14 mouse cellular contexts compared by ENCODE assay signal in genomic region chr11:117106633-117107334, GRCm38 (mm10). TPM values are rescaled to one million over a fixed set of nuclear protein-coding genes. Genes with fewer than 3 reads are reported as not detected.
DNase-seq lines count a peak whose midpoint lies in the region; ATAC-seq lines count a peak whose summit lies in the region.
"Had no signal": no experiment of that assay in that cellular context is flagged by ENCODE, and none has a peak within 500 bp of the region (broad histone marks: within the 10 kb centered on the region; RNA-seq: fewer than 3 reads in every experiment).

No protein-coding gene starts in this region.

- H3K36me3 ChIP-seq in kidney, embryonic 16.5 days (ENCODE audit: insufficient read depth, low read length), result no peaks in the 10 kb centered on the region
- no peaks in the 10 kb centered on the region for H3K36me3 ChIP-seq in kidney, embryonic 14.5 days (ENCODE audit: control insufficient read depth, insufficient read depth, low read length)
- no peaks in the 10 kb centered on the region for H3K36me3 ChIP-seq in hindbrain, embryonic 13.5 days
- no peaks in the 10 kb centered on the region for H3K36me3 ChIP-seq in neural tube, embryonic 13.5 days
- H3K36me3 ChIP-seq: stomach, embryonic 15.5 days had no signal

- 0 out of 2 replicates have a peak overlapping the region, but pooled peaks have one; percentile 43 for H3K27ac ChIP-seq in kidney, embryonic 16.5 days (ENCODE audit: low read length)
- H3K27ac ChIP-seq in kidney, embryonic 14.5 days (ENCODE audit: low read depth, low read length), result no peak overlapping the region
- peak overlapping the region; percentile 52 for H3K27ac ChIP-seq in hindbrain, embryonic 13.5 days
- peak overlapping the region; percentile 59 for H3K27ac ChIP-seq in neural tube, embryonic 13.5 days (replicated peaks)
- H3K27ac ChIP-seq: stomach, embryonic 15.5 days had no signal

- H3K27me3 ChIP-seq in kidney, embryonic 16.5 days (ENCODE audit: insufficient read depth, low read length), result no peaks in the 10 kb centered on the region
- no peaks in the 10 kb centered on the region for H3K27me3 ChIP-seq in kidney, embryonic 14.5 days (ENCODE audit: control insufficient read depth, insufficient read depth, low read length)
- H3K27me3 ChIP-seq in hindbrain, embryonic 13.5 days, result no peaks in the 10 kb centered on the region
- no peaks in the 10 kb centered on the region for H3K27me3 ChIP-seq in neural tube, embryonic 13.5 days
- H3K27me3 ChIP-seq: stomach, embryonic 15.5 days had no signal

- H3K4me1 ChIP-seq in kidney, embryonic 16.5 days (ENCODE audit: insufficient read depth, low read length), result peaks cover 32% of the 10 kb centered on the region
- H3K4me1 ChIP-seq in kidney, embryonic 14.5 days (ENCODE audit: control insufficient read depth, insufficient read depth, low read length), result peaks cover 12% of the 10 kb centered on the region
- peaks cover 19% of the 10 kb centered on the region for H3K4me1 ChIP-seq in hindbrain, embryonic 13.5 days (replicated peaks)
- H3K4me1 ChIP-seq in neural tube, embryonic 13.5 days (replicated peaks), result peaks cover 22% of the 10 kb centered on the region

- no peaks in the 10 kb centered on the region for H3K9me3 ChIP-seq in kidney, embryonic 16.5 days (ENCODE audit: low read length)
- no peaks in the 10 kb centered on the region for H3K9me3 ChIP-seq in kidney, embryonic 14.5 days (ENCODE audit: control insufficient read depth, low read length)
- no peaks in the 10 kb centered on the region for H3K9me3 ChIP-seq in hindbrain, embryonic 13.5 days
- H3K9me3 ChIP-seq in neural tube, embryonic 13.5 days, result no peaks in the 10 kb centered on the region
- H3K9me3 ChIP-seq: stomach, embryonic 15.5 days had no signal

- no peak overlapping the region for H3K9ac ChIP-seq in kidney, embryonic 16.5 days (replicated peaks; ENCODE audit: low read length)
- H3K9ac ChIP-seq in kidney, embryonic 14.5 days (ENCODE audit: low read depth, low read length), result no peak overlapping the region
- no peak overlapping the region; the same call in 1 of the 2 replicates for H3K9ac ChIP-seq in hindbrain, embryonic 13.5 days
- H3K9ac ChIP-seq in neural tube, embryonic 13.5 days, result 0 out of 2 replicates have a peak overlapping the region, but pooled peaks have one; percentile 12
- H3K9ac ChIP-seq: stomach, embryonic 15.5 days had no signal

- H3K4me2 ChIP-seq in kidney, embryonic 16.5 days (replicated peaks; ENCODE audit: low read depth, low read length), result no peak overlapping the region
- H3K4me2 ChIP-seq in kidney, embryonic 14.5 days (replicated peaks; ENCODE audit: low read depth, low read length), result no peak overlapping the region
- no peak overlapping the region for H3K4me2 ChIP-seq in hindbrain, embryonic 13.5 days
- no peak overlapping the region for H3K4me2 ChIP-seq in neural tube, embryonic 13.5 days
- H3K4me2 ChIP-seq: stomach, embryonic 15.5 days had no signal

- DNase-seq in embryo, embryonic 10 days (ENCODE audit: low spot score), result peak; percentile 71
- no peak for DNase-seq in urinary bladder, postnatal 36 days (ENCODE audit: low spot score in 2 of 2)
- no peak for DNase-seq in heart, adult 8-10 months (ENCODE audit: low spot score)
- no peak for DNase-seq in left cerebral cortex, adult 9 months (ENCODE audit: low spot score in 2 of 2)
- DNase-seq: adrenal gland, adult 8-10 months; cerebellum, adult 8-10 months; layer of hippocampus, postnatal 36 days; lung, postnatal 4 days; right cerebral cortex, adult 18-20 months had no signal

- no peak for ATAC-seq in kidney, embryonic 16.5 days (ENCODE audit: low FRiP score, low TSS enrichment)
- ATAC-seq in kidney, embryonic 14.5 days (ENCODE audit: low FRiP score, low TSS enrichment), result no peak
- no peak for ATAC-seq in hindbrain, embryonic 13.5 days (ENCODE audit: low FRiP score)
- no peak for ATAC-seq in neural tube, embryonic 13.5 days (ENCODE audit: low read depth)

- H3K4me3 ChIP-seq in kidney, embryonic 16.5 days (ENCODE audit: low read length), result no peak overlapping the region
- H3K4me3 ChIP-seq in kidney, embryonic 14.5 days (ENCODE audit: low read length), result no peak overlapping the region
- H3K4me3 ChIP-seq in hindbrain, embryonic 13.5 days, result no peak overlapping the region
- no peak overlapping the region for H3K4me3 ChIP-seq in neural tube, embryonic 13.5 days
- H3K4me3 ChIP-seq: stomach, embryonic 15.5 days had no signal

- WGBS in kidney, embryonic 16.5 days, result 55% methylated on average over 13 of the region's 13 CpGs
- 49% methylated on average over 13 of the region's 13 CpGs for WGBS in kidney, embryonic 14.5 days
- WGBS in hindbrain, embryonic 13.5 days, result 16% methylated on average over 13 of the region's 13 CpGs
- WGBS in neural tube, embryonic 13.5 days, result 24% methylated on average over 13 of the region's 13 CpGs

RNA-seq across cellular contexts. Expression of gene Sec14l1, which starts 8.2 kb away (rescaled TPM):
- 91.5 and 92.9 TPM in 2 replicates for polyA plus RNA-seq in kidney, embryonic 16.5 days (2015; fragmentation: Nextera tagmentation; extraction: Ambion mirVana)
- polyA plus RNA-seq in kidney, embryonic 14.5 days (2014; fragmentation: Nextera tagmentation; extraction: Ambion mirVana), result 30.2 and 36.5 TPM in 2 replicates
- 63.3 and 65.9 TPM in 2 replicates for polyA plus RNA-seq in hindbrain, embryonic 13.5 days (2015; fragmentation: Nextera tagmentation; extraction: Ambion mirVana)
- polyA plus RNA-seq in neural tube, embryonic 13.5 days (2015; fragmentation: Nextera tagmentation; extraction: Ambion mirVana), result 57.6 and 67.0 TPM in 2 replicates
- total RNA-seq in heart, adult 8-10 months (2022), result 10 to 100 TPM; 61.1 to 74.3 (median 69.2) TPM
